Mouse (Mus musculus) natural killer cell, adult 2 months (primary cell): ENCODE results near the gene Inpp4b.
"Not testable (repeated sequence)": the region's sequence is repeated elsewhere in the genome, so short reads cannot be mapped to it uniquely, and the experiment has no call there.

Experiments used
- DNase-seq, 2 experiments: peaks; one replicate each; pipeline ENCODE4 v3.0.0; 2022; ENCODE audit warnings: low spot score in 2 of 2

Gene Inpp4b

GRCm38 (mm10) chr8:81992966-81993365 lies 650.6 kb downstream of the Inpp4b start:
- no peak for DNase-seq

- DNase-seq = no peak
Observed at GRCm38 (mm10) chr8:81996239-81996638, 653.9 kb downstream of the Inpp4b start.

- no peak for DNase-seq
Observed at GRCm38 (mm10) chr8:81996823-81997222, 654.5 kb downstream of the Inpp4b start.

- DNase-seq = no peak
Observed at GRCm38 (mm10) chr8:82004158-82004557, 661.8 kb downstream of the Inpp4b start.

- no peak for DNase-seq
Observed at GRCm38 (mm10) chr8:82005466-82005865, 663.1 kb downstream of the Inpp4b start.

- no peak for DNase-seq
Observed at GRCm38 (mm10) chr8:82017792-82018191, 675.4 kb downstream of the Inpp4b start.

- DNase-seq = no peak
Observed at GRCm38 (mm10) chr8:82027401-82027800, 685.0 kb downstream of the Inpp4b start.

GRCm38 (mm10) chr8:82028896-82029295 lies 686.5 kb downstream of the Inpp4b start:
- DNase-seq = peak in 1 of 2 experiments; percentile 3

GRCm38 (mm10) chr8:82032035-82032434 lies 689.7 kb downstream of the Inpp4b start:
- not testable (repeated sequence) for DNase-seq

- no peak for DNase-seq
Observed at GRCm38 (mm10) chr8:82054030-82054429, 711.7 kb downstream of the Inpp4b start.

GRCm38 (mm10) chr8:82067619-82068018 lies 725.3 kb downstream of the Inpp4b start:
- no peak for DNase-seq

GRCm38 (mm10) chr8:82079267-82079666 lies 736.9 kb downstream of the Inpp4b start:
- DNase-seq = no peak

- not testable (repeated sequence) for DNase-seq
Observed at GRCm38 (mm10) chr8:82086631-82087030, 744.3 kb downstream of the Inpp4b start.

GRCm38 (mm10) chr8:82090901-82091300 lies 748.5 kb downstream of the Inpp4b start:
- DNase-seq = no peak

GRCm38 (mm10) chr8:82093274-82093673 lies 750.9 kb downstream of the Inpp4b start:
- DNase-seq = no peak

GRCm38 (mm10) chr8:82104560-82104959 lies 762.2 kb downstream of the Inpp4b start:
- DNase-seq = no peak

GRCm38 (mm10) chr8:82106131-82106530 lies 763.8 kb downstream of the Inpp4b start:
- no peak for DNase-seq

- DNase-seq = no peak
Observed at GRCm38 (mm10) chr8:82150272-82150671, 807.9 kb downstream of the Inpp4b start.

- no peak for DNase-seq
Observed at GRCm38 (mm10) chr8:82157928-82158327, 815.6 kb downstream of the Inpp4b start.
